In genomic region chr3:107317338-107317737, GRCm38 (mm10) we compare ENCODE assay signal across 28 mouse cellular contexts. TPM values are rescaled to one million over a fixed set of nuclear protein-coding genes. Genes with fewer than 3 reads are reported as not detected.
"Had no signal": no experiment of that assay in that cellular context is flagged by ENCODE, and none has a peak within 500 bp of the region (broad histone marks: within the 10 kb centered on the region; RNA-seq: fewer than 3 reads in every experiment).

No protein-coding gene starts in this region.

- H3K27me3 ChIP-seq: heart, embryonic 12.5 days; hindbrain, embryonic 12.5 days; kidney, embryonic 15.5 days; limb, embryonic 12.5 days; liver, embryonic 13.5 days had no signal

- ATAC-seq: hindbrain, embryonic 16.5 days; intestine, embryonic 16.5 days had no signal

- H3K4me3 ChIP-seq: gastrocnemius, adult 2 months; heart, embryonic 10.5 days; heart, embryonic 12.5 days; hindbrain, embryonic 10.5 days; hindbrain, embryonic 12.5 days; kidney, embryonic 15.5 days; limb, embryonic 10.5 days; limb, embryonic 12.5 days; liver, embryonic 13.5 days had no signal

- H3K27ac ChIP-seq: gastrocnemius, adult 2 months; heart, embryonic 10.5 days; hindbrain, embryonic 10.5 days; hindbrain, embryonic 12.5 days; hindbrain, embryonic 14.5 days; kidney, embryonic 15.5 days; kidney, postnatal 0 days; limb, embryonic 10.5 days; limb, embryonic 12.5 days; liver, embryonic 13.5 days had no signal

- H3K9ac ChIP-seq: heart, embryonic 12.5 days; hindbrain, embryonic 12.5 days; hindbrain, embryonic 14.5 days; kidney, embryonic 15.5 days; limb, embryonic 12.5 days; liver, embryonic 13.5 days had no signal

- DNase-seq: gastrocnemius, adult 2 months; gastrocnemius, postnatal 10 days; gastrocnemius, postnatal 25 days; heart, adult 18-20 months; heart, postnatal 10 days; heart, postnatal 4 days; kidney, adult 11 months; kidney, adult 2 months; kidney, adult 9 months; kidney, postnatal 14 days; kidney, postnatal 36 days; layer of hippocampus, adult 9-11 months; layer of hippocampus, postnatal 36 days; liver; liver, embryonic 13.5 days had no signal

- H3K4me1 ChIP-seq: heart, embryonic 10.5 days; limb, embryonic 10.5 days had no signal

- H3K4me2 ChIP-seq: heart, embryonic 12.5 days; hindbrain, embryonic 12.5 days; hindbrain, embryonic 14.5 days; kidney, embryonic 15.5 days; limb, embryonic 12.5 days; liver, embryonic 11.5 days; liver, embryonic 13.5 days had no signal

- H3K9me3 ChIP-seq: heart, embryonic 10.5 days; heart, embryonic 12.5 days; hindbrain, embryonic 10.5 days; hindbrain, embryonic 12.5 days; kidney, embryonic 15.5 days; limb, embryonic 10.5 days; limb, embryonic 12.5 days; liver, embryonic 13.5 days had no signal

RNA-seq across cellular contexts. Expression of gene Slc16a4, which starts 26.3 kb away (rescaled TPM):
- total RNA-seq: granulocyte monocyte progenitor cell, adult 5-6 weeks had no signal
